Mouse (Mus musculus): ENCODE measurements at regions not wholly inside any gene's neighbourhood (a gene's known extent, or its start where the extent isn't known, plus 50 kb on each side); places are given as distances from the start of the nearest gene placed in this dataset.

DNA sequence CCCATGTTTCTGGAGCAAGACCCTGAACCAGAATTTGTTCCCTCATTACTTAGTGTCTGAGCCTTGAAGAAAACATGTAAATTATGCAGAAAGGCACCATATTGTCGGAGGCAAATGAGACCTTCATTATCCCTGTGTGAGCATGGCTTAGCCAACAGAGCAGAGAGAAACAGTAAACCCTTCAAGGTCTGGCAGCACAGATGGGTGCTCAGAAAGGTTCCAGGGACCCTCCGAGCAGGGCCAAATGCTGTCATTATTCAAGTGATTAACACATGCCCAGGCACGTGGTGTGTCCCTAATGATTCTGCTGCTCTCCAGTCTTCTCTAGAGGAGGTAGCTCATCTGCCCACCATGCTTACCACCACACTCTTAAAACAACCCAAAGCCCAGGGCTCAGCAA lies 166.3 kb upstream of the Rad23b start:
- H3K27me3 ChIP-seq (ENCODE audit: insufficient read depth, low read length): no peaks in the 10 kb centered on the region
- H3K36me3 ChIP-seq (ENCODE audit: insufficient read depth, low read length): no peaks in the 10 kb centered on the region
- no peaks in the 10 kb centered on the region for H3K4me1 ChIP-seq (replicated peaks; ENCODE audit: low read depth, low read length)
- TF ChIP-seq CTCF (conservative IDR thresholded peaks at IDR 0.05; ENCODE audit: low read length): no peak
- no peak overlapping the region for H3K4me3 ChIP-seq (replicated peaks; ENCODE audit: low read length)
- no peaks in the 10 kb centered on the region for H3K9me3 ChIP-seq (ENCODE audit: low read length)

- no peak for TF ChIP-seq CTCF (conservative IDR thresholded peaks at IDR 0.05; ENCODE audit: low read length)
- TF ChIP-seq POU5F1 (IDR thresholded peaks at IDR 0.05; ENCODE audit: borderline replicate concordance, low read length): no peak
- no peak for TF ChIP-seq NANOG (IDR thresholded peaks at IDR 0.05; ENCODE audit: borderline replicate concordance, low read length)
- Histone ChIP-seq H3K4me1 (replicated peaks; ENCODE audit: low read depth, low read length) (no peaks in the 10 kb centered on the region), H3K36me3 (ENCODE audit: insufficient read depth, low read length) (no peaks in the 10 kb centered on the region), H3K4me3 (replicated peaks; ENCODE audit: low read length) (no peak overlapping the region), H3K9me3 (ENCODE audit: low read length) (no peaks in the 10 kb centered on the region), H3K27me3 (ENCODE audit: insufficient read depth, low read length) (no peaks in the 10 kb centered on the region)
Measured at GRCm38 (mm10) chr4:55188716-55189115, 161.1 kb upstream of the Rad23b start.

GRCm38 (mm10) chr4:55190586-55190985 lies 159.3 kb upstream of the Rad23b start:
- Histone ChIP-seq H3K9me3 (ENCODE audit: low read length) (no peaks in the 10 kb centered on the region), H3K27me3 (ENCODE audit: insufficient read depth, low read length) (no peaks in the 10 kb centered on the region), H3K4me1 (replicated peaks; ENCODE audit: low read depth, low read length) (no peaks in the 10 kb centered on the region), H3K4me3 (replicated peaks; ENCODE audit: low read length) (no peak overlapping the region), H3K36me3 (ENCODE audit: insufficient read depth, low read length) (no peaks in the 10 kb centered on the region)
- TF ChIP-seq CTCF (conservative IDR thresholded peaks at IDR 0.05; ENCODE audit: low read length) (no peak), NANOG (IDR thresholded peaks at IDR 0.05; ENCODE audit: borderline replicate concordance, low read length) (no peak), POU5F1 (IDR thresholded peaks at IDR 0.05; ENCODE audit: borderline replicate concordance, low read length) (no peak)

- Histone ChIP-seq H3K36me3 (ENCODE audit: insufficient read depth, low read length) (no peaks in the 10 kb centered on the region), H3K9me3 (ENCODE audit: low read length) (0 out of 2 replicates have a peak, but pooled peaks cover 3% of the 10 kb centered on the region), H3K4me3 (replicated peaks; ENCODE audit: low read length) (no peak overlapping the region), H3K4me1 (replicated peaks; ENCODE audit: low read depth, low read length) (no peaks in the 10 kb centered on the region), H3K27me3 (ENCODE audit: insufficient read depth, low read length) (no peaks in the 10 kb centered on the region)
- TF ChIP-seq NANOG (IDR thresholded peaks at IDR 0.05; ENCODE audit: borderline replicate concordance, low read length) (no peak), POU5F1 (IDR thresholded peaks at IDR 0.05; ENCODE audit: borderline replicate concordance, low read length) (no peak), CTCF (conservative IDR thresholded peaks at IDR 0.05; ENCODE audit: low read length) (no peak)
Measured at GRCm38 (mm10) chr4:55194061-55194460, 155.8 kb upstream of the Rad23b start.

GRCm38 (mm10) chr4:55194552-55194951 lies 155.3 kb upstream of the Rad23b start:
- Histone ChIP-seq H3K4me3 (replicated peaks; ENCODE audit: low read length) (no peak overlapping the region), H3K9me3 (ENCODE audit: low read length) (0 out of 2 replicates have a peak, but pooled peaks cover 3% of the 10 kb centered on the region), H3K36me3 (ENCODE audit: insufficient read depth, low read length) (no peaks in the 10 kb centered on the region), H3K27me3 (ENCODE audit: insufficient read depth, low read length) (no peaks in the 10 kb centered on the region), H3K4me1 (replicated peaks; ENCODE audit: low read depth, low read length) (0 out of 2 replicates have a peak, but pooled peaks cover 1% of the 10 kb centered on the region)
- TF ChIP-seq POU5F1 (IDR thresholded peaks at IDR 0.05; ENCODE audit: borderline replicate concordance, low read length): no peak
- TF ChIP-seq CTCF (conservative IDR thresholded peaks at IDR 0.05; ENCODE audit: low read length): no peak
- no peak for TF ChIP-seq NANOG (IDR thresholded peaks at IDR 0.05; ENCODE audit: borderline replicate concordance, low read length)

DNA sequence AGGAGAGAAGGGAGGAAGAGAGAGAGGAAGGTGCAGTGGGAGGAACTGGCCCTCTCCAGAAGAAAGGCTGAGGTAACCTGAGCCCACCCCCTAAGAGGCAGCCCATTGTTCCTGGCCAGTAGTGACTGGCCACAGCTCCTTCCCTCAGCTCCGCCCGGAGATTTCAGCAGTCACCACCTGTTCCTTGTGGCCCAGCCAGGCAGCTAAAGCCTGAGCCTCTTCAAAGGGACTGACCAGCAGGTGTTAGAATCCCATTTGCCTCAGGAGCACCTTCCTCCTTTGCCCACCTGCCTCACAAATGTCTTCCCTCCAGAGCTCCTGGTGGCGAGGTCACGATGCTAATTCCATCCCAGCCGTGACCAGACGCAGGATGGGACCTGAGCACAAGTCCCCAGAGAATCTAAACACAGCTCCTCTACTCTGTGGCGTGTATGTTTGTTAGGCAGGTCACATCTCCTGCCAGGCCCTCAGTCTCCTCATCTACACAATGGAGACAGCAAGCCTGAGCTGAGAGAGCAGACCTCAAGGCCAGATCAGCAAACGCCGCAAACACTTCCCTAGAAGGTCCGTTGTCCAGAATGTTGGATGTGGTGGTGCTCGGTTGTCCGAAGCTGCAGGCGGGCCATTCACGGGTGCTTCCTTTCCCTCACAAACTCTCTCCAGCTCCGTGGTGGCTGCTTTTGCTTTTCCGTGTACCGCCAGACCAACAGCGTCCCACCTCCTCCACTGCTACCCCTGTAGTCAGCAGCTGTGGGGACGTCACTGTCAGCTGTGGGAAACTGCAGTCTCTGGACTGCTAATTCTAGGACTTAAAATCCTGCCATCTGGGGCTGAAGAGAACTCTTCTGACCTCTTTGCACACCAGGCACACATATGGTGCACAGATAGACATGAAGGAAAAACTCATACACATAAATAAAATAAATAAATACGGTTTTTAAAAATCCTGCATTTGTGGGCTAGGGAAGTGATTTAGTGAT lies 145.8 kb upstream of the Rad23b start:
- Histone ChIP-seq H3K4me1 (replicated peaks; ENCODE audit: low read depth, low read length) (peaks cover 55% of the 10 kb centered on the region), H3K4me3 (replicated peaks; ENCODE audit: low read length) (peak overlapping the region; percentile 58), H3K9me3 (ENCODE audit: low read length) (peaks cover 11% of the 10 kb centered on the region; the same call in 1 of the 2 replicates), H3K27me3 (ENCODE audit: insufficient read depth, low read length) (0 out of 2 replicates have a peak, but pooled peaks cover under 1% of the 10 kb centered on the region), H3K36me3 (ENCODE audit: insufficient read depth, low read length) (no peaks in the 10 kb centered on the region)
- TF ChIP-seq CTCF (conservative IDR thresholded peaks at IDR 0.05; ENCODE audit: low read length): no peak
- no peak for TF ChIP-seq NANOG (IDR thresholded peaks at IDR 0.05; ENCODE audit: borderline replicate concordance, low read length)
- no peak for TF ChIP-seq POU5F1 (IDR thresholded peaks at IDR 0.05; ENCODE audit: borderline replicate concordance, low read length)

GRCm38 (mm10) chr4:55206226-55206625 lies 143.6 kb upstream of the Rad23b start:
- Histone ChIP-seq H3K4me1 (replicated peaks; ENCODE audit: low read depth, low read length) (peaks cover 58% of the 10 kb centered on the region), H3K36me3 (ENCODE audit: insufficient read depth, low read length) (no peaks in the 10 kb centered on the region), H3K9me3 (ENCODE audit: low read length) (peaks cover 10% of the 10 kb centered on the region; the same call in 1 of the 2 replicates), H3K27me3 (ENCODE audit: insufficient read depth, low read length) (peaks cover 7% of the 10 kb centered on the region; the same call in 1 of the 2 replicates), H3K4me3 (replicated peaks; ENCODE audit: low read length) (no peak overlapping the region)
- TF ChIP-seq POU5F1 (IDR thresholded peaks at IDR 0.05; ENCODE audit: borderline replicate concordance, low read length) (no peak), NANOG (IDR thresholded peaks at IDR 0.05; ENCODE audit: borderline replicate concordance, low read length) (no peak), CTCF (conservative IDR thresholded peaks at IDR 0.05; ENCODE audit: low read length) (no peak)

DNA sequence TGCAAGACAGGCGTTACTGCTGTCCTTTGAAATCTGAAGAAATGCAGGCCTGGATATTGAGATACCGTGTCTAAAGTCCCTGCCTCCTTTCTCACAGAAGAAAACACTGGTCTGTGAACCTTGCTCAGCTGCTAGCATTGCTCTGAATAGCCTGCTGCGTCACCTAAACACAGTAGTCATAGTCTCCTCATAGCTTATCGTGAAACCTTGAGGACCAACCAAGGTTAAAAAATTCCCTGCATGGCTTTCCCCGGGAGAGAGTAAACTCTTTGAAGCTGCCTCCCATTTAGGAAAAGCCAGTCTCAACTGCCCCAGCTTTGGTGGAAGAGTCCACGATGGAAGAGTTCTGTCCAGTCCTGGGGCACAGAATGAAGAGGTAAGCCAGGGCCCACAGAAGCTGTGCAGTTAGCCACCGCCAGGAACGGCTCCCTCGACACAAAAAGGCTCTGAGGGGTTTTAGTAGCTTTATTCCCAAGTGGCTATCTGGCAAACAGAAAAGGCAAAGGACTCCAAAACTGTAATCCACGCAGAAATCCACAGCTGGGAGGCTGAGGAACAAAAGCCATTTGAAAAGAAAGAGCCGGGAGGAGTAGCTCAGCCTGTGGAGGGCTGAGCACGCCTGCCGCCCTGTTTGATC lies 142.0 kb upstream of the Rad23b start:
- Histone ChIP-seq H3K4me3 (replicated peaks; ENCODE audit: low read length) (0 out of 2 replicates have a peak overlapping the region, but pooled peaks have one; percentile 23), H3K4me1 (replicated peaks; ENCODE audit: low read depth, low read length) (peaks cover 58% of the 10 kb centered on the region), H3K27me3 (ENCODE audit: insufficient read depth, low read length) (peaks cover 7% of the 10 kb centered on the region; the same call in 1 of the 2 replicates), H3K9me3 (ENCODE audit: low read length) (peaks cover 10% of the 10 kb centered on the region; the same call in 1 of the 2 replicates), H3K36me3 (ENCODE audit: insufficient read depth, low read length) (no peaks in the 10 kb centered on the region)
- no peak for TF ChIP-seq POU5F1 (IDR thresholded peaks at IDR 0.05; ENCODE audit: borderline replicate concordance, low read length)
- TF ChIP-seq NANOG (IDR thresholded peaks at IDR 0.05; ENCODE audit: borderline replicate concordance, low read length): no peak
- no peak for TF ChIP-seq CTCF (conservative IDR thresholded peaks at IDR 0.05; ENCODE audit: low read length)
